Mouse (Mus musculus): ENCODE results near the gene Hoxc13.
A peak's percentile ranks its signal among the peaks of the same experiment; 100 is the strongest.

Gene Hoxc13

DNA sequence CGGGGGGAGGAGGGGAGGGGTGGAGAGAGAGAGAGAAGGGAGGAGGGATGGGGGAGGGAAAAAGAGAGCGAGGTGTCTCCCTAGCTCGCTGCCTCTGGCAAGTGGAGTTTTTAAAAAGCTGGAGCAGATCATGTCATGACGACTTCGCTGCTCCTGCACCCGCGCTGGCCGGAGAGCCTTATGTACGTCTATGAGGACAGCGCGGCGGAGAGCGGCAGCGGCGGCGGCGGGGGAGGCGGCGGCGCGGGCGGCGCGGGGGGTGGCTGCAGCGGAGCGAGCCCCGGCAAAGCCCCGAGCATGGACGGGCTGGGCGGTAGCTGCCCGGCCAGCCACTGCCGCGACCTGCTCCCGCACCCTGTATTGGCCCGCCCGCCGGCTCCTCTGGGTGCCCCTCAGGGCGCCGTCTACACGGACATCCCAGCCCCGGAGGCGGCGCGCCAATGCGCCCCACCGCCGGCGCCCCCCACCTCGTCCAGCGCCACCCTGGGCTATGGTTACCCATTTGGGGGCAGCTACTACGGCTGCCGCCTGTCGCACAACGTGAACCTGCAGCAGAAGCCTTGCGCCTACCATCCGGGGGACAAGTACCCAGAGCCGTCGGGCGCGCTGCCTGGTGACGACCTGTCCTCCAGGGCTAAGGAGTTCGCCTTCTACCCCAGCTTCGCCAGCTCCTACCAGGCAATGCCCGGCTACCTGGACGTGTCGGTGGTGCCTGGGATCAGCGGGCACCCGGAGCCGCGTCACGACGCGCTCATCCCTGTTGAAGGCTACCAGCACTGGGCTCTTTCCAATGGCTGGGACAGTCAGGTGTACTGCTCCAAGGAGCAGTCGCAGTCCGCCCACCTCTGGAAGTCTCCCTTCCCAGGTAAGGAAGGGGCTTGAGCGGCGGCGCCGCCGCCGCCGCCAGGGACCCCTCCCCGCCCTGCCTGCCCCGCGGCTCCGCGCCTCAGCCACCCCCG lies at the start of gene Hoxc13:
Gene Hoxc13 (plus strand): TSS at position 51 of the 959 bp plus-strand sequence.
- no peak for DNase-seq

DNA sequence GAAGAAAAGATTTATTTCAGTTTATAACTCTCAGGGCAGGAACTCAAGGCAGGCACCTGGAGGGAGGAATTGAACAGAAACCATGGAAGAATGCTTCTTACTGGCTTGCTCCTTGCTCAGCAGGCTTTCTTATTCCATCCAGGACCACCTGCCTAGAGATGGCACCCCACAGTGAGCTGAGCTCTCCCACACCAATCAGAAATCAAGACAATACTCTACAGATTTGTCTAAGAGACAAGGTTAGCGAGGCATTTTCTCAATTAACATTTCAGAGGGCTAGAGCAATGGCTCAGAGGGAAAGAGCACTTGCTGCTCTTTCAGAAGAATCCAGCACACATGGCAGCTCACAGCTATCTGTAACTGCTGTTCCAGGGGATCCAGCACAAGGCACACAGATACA lies 35.1 kb upstream of the Hoxc13 start:
- no peak for DNase-seq

DNA sequence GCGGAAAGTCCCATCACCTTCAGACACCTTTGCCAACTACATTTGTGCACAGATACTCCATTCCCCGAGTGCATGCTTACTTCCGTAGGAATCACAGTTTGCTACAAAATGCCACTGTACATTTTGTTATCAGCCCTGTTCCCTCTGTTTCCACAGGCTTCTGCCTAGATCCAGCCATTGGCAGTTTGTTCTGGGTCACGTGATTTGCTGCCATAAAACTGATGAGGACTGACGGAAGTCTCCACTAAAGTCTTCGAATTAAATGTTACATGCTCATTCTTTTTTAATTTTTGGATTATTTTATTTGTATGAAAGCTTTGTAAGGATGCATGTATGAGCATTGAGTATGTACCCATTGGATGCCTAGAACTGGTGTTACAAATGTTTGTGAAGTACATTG lies 25.8 kb upstream of the Hoxc13 start:
- DNase-seq, result no peak

DNA sequence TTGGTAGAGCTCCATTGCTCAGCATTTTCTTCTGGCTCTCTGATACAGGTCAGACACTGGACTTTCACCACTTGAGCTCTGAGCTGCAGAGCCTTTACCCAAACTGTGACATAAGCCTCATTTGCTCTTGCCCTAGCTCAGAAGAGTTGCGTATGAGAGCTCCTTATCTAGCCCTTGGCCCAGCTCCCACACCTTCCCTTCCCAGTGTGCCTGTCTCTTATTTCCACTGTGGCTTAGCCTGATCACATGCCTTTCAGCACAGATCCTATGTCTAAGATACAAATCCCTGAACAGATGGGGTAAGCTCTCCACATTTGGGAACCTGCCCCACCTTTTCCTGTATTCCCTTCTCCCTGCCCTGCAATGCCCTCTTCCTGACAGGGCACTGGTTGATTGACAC lies 16.0 kb upstream of the Hoxc13 start:
- DNase-seq, result no peak

DNA sequence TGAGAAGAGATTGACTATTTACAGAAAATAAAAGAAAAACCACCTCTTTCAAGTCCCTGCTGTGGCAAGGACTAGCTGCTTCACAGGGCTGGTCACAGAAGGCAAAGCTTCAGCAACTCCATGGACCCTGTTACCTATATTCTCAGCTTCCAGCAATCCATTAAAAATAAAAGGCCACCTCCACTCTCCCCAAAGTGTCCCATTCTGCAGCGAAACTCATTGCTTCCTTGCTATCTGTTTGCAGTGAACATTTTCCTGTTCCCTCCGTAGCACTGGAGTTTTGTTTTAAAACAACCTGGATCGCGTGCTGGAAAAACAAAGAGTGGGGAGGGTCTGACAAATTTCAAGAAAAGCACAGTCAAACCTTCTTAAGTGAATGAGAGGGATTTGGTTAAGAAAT lies 11.4 kb upstream of the Hoxc13 start:
- DNase-seq, result no peak

DNA sequence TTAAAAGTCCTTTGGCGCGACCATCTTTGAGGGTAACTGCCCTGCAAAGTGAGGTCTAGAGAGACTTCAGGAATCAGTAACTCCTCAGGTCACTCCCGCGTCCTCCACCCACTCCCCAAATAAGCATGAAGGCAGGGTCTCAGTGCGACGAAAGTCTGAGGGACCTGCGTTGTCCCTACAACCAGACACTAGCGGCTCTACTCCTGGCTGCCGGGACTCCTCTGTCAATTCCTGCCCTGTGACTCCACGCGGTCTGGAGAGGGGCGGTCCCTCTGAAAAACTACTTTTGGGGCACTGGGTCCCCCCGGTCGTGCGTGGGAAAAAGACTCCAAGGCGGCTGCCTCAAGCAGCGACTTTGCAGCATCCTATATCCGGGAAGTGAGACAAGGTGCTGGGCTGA lies 10.9 kb upstream of the Hoxc13 start:
- no peak for DNase-seq

DNA sequence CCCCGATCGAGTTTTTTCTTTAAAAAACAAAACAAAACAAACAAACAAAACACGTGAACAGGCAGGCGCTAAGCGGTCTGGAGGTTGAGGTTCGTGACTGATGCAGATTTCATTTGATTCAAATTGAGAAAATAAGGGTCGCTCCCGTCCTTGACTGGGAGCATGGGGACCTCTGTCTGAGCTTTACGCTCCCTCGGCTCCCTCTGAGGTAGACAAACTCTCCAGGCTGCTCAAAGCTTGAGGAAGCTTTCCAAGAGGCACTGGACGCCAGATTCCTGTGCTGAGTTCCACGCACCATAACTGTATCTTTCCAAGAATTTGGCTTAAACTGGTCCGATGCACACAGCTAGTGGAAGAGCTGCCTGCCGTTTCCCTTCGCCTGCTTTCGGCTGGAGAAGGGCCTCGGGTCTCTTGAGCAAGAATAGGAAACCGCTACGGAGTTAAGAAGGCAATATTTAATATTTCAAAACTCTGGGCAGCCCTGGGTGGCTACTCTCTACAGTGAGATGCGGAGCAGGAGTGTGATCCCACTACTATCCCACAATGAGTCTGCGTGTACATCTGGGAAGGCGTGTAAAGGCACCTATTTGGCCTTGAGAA lies 10.3 kb upstream of the Hoxc13 start:
- DNase-seq, result no peak

DNA sequence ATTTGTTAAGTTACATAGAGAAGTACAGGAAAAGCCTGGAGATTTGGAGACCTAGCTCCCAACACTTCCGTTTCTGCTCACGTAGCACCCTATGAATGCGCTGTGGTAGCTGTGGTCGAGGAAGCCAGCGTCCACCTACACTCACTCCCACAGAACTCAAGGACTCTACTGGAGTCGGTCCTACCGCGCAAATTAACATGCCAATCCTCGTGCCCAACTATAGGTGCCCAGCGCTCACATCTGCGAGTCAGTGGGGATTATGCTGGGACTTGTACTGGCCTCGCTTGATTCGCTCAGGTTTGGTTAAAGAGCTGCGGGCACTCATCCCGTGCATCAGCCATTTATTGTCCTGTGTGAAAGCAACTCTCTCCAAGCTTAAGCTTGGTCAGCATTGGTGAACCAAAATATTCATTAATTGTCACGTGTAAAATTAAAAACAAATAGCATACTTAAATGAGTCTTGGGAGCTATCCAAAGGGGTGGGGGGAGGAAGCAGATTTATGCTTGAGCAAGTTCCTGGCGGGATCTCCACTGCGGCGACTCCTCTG lies 7.8 kb upstream of the Hoxc13 start:
- no peak for DNase-seq

DNA sequence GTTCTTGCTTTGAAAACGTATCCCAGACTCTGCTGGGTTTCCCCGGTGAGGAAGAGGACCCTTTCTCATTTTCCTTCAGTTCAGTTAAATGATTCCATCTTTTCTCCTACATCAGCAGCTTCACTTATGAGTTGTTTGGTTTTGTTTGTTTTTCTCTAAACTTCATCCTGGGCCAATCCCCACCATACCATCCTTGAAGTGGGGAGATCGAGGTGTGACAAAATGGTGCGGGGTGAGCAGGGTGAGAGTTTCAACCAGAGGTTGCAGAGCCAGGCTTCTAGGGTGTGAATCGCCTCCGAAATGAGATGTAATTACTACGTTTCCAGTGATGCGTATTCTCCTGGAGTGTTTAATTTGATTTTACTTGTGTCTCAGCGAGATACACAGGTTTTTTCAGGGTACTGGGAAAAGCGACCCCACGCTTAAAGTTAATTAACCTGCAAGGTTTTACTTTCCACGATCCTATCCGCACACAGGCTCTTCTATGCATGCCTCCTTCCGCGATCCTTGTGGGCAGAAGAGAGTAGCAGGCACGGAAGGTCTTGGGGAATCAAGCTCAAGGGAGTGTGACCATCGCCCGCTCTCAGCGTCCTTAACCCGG lies 2.8 kb upstream of the Hoxc13 start:
- DNase-seq, result no peak

DNA sequence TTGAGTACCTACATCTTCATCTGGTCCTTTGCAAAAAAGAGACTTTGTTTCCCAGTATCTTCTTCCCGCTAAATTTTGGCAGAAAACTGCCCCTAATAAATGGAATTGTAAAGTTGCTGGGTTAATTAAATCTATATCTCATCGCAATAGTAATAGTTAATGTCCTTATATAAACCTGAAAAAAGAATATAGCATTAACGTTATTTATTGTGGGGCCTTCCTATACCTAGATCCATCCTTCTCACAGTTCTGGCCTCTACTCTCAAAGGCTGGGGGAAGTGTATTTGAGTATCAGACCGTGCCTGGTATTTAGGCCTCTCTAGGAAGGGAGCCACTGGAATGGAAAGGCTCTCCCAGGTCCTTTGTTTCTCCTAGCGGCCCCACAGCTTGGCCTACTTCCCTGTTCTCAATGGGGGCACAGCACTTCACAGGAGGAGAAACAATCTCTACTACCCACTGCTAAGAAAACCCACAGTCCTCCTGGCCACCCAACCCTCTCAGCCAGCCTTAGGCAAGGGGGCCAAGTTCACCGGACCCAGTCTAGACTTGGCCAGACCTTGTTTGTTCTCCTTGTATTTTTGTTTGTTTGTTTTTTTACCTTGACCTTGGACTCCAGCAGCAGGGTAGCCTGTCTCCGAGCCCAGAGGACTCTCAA lies 2.2 kb upstream of the Hoxc13 start:
- DNase-seq, result no peak

DNA sequence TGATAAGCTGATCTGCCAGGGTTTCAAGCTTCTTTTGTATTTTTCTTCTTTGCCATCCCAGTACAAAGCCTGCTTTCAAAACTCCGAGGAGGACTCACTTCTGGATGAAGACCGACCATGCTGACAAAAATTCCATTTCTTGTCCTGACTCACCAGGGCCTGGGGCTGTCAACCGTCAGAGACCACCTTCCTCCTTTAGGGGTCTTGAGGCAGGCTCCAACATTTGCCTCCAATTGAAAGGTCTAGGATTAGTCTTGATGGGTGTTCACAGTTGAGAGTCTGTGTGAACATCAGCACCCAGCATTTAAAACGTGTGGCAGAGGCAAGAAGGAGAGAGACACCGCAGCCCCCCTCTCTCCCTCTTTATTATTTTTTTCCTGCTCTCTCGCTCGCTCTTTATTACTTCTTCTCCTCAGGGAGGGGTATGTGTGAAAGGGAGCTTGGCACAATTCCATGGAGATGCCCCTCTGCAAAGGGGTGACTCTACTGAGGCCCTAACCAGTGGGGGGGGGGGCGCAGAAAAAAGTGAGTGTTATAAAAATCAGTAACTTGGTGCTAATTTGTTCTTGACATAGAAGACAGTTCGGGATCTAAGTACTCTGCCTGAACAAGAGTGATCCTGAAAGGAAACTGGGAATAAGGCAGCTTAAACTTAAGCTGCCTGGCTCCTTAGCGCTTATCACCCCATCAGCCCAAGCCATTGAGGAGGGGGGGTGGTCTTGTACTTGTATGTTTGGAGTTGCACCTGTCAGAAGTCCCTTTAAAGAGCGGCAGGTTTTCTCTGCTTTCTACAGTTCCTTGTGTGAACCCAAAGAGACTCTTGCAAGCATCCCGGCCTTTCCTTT lies 1.3 kb upstream of the Hoxc13 start:
- no peak for DNase-seq

DNA sequence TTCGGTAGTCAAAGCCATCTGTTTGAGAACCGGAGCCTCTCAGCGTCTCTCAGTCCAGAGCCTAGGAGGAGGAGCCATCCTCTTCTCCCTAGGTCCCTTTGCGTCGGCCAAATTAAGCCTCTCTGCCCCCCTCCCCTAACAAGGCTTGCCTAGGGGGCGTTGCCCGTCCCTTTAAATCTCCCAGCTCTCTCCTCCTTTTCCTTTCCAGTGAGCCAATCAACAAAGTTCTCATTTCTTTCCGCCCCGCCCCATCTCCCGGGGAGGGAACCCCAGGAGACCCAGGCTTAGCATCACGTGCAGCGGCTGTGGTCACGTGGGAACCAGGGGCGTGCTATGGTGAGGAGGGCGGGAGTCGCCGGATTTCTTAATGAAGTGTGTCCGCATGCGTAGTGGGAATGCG lies 284 bp upstream of the Hoxc13 start:
- peak; percentile 54 for DNase-seq

DNA sequence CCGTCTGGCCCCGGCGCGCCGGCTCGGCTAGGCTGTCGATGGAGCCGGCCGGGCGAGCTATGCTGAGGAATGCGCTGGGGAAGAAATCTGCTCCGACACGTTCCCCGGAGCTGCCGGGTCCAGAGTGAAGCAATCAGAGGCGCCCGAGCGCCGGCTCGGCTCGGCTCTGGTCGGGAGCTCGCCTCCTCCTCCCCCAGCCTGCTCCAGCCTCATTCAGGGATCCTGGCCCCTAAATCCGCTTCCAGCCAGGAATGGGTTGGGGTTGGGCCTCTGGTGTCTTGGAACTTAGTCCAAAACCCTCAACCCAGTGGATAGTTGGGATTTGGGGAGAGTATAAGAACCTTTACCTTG lies 1.1 kb downstream of the Hoxc13 start:
- DNase-seq, result no peak

DNA sequence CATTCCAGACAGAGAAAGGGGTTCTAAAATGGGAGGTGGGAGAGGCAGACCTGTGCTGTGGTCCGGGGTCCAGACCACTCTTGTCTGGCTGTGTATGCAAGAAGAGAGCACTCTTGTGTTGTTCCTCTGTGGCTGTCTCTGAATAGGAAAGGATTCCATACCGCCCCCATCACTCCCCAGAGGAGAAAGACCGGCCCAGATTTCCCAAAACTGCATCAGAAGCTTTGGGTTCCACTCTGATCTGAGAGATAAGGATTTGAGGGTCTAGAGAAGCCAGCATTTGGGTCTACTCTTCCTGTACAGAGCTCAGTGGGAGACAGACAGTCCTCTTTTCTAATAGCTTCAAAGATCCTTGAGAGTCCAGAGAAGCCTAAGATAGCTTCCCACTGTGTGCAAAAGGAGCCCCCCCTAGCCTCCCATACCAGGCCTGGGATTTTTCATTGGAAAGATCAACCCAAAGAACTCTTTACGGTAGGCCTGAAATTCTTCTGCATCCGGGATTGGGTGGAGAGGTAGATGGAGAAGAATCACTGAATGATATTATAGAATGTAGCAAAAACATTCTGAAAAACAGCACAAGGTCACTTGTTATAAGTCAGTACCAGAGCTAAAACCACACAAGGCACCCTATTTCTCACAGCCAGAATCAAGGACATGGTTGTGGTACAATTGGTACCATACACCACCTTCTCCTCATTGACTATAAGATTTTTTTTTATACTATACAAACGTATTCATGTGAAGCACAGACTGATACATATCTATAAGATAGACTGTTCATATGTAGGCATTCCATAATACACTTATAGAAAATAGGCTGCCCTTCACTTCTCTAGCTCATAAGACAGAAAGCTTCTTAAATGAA lies 2.0 kb downstream of the Hoxc13 start:
- DNase-seq, result no peak

DNA sequence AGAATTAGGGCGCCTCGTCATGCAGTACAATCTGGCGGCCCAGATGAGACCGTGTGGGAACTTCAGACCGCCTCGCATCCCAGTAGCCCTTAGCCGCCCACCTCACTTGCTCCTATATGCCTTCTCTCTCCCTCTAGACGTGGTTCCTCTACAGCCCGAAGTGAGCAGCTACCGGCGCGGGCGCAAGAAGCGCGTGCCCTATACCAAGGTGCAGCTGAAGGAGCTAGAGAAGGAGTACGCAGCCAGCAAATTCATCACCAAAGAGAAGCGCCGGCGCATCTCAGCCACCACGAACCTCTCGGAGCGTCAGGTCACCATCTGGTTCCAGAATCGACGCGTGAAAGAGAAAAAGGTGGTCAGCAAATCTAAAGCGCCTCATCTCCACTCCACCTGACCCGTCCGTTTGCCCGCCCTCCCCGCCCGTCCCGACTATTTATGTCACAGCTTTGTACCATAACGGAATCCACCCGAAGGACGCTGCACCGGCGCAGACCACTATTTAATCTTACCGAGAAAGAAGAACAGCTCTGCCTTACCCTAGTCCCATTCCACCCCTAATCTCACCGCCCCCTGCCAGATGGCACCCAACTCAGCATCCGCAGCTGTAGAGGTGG lies 6.2 kb downstream of the Hoxc13 start:
- no peak for DNase-seq

DNA sequence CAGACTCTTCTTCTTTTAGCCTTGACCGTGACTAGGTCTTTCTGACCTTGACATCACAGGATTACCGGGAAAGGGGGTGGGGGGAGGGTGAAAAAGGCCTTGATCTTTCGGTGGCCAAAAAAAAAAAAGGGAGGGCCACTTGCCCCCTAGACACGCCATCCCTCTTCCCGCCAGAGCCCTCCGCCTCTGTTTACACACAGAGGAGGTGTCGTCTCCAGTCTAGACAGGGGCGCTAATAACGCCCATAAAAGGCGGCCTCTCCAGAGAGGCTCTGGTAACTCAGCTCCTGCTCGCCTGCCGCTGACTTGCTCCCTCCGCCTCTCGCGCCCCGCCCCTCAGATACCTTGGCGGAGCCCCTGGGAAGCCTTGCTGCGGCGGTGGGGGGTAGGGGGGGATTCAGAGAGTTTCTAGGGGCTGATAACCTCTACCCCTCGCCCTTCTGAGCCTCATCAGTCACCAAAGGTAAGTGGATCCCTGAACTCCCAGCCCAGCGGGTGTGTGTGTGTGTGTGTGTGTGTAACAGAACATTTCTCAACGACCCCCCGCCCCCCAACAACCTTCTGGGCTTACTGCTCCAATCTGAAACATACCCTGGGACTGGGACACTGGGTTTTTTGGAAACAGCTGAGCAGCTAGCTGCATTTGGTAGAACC lies 10.9 kb downstream of the Hoxc13 start:
- no peak for DNase-seq

DNA sequence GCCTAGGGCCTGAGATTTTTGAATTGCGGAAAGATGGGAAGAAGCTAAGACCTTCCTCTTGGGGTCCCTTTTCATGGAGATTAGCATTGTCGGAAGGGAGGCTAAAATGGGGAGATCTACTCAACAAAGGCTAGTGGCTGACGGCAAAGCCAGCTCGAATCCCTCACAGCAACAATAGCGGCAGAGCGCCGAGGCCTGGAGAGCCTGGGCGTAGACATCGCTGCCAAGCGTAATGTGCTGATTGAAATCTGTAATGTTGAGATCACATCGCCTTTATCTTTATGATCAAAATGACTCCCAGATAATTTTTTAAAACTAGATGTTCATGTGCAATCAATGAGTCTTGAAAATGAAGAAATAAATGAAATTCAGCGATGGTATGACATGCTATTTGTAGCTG lies 13.5 kb downstream of the Hoxc13 start:
- DNase-seq, result no peak

DNA sequence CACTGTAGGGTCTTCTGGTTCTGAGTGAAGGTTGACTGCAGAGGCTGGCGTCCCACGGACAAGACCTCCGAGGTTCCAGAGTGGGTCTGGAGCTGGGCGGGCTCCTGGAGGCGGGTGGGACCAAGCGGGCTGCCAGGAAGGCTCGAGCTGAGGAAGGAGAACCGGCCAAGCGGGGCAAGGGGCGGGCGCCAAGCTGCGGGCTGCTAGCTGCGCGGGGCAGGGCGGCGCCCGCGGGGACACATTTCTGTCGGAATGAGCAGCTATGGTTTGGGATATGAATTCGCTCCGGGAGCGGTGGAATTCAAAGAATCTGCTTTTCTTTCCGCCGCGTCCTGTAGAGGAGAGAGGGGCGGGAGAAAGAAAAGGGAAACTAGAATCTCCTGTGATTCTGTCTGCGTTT lies 14.0 kb downstream of the Hoxc13 start:
- DNase-seq, result no peak

DNA sequence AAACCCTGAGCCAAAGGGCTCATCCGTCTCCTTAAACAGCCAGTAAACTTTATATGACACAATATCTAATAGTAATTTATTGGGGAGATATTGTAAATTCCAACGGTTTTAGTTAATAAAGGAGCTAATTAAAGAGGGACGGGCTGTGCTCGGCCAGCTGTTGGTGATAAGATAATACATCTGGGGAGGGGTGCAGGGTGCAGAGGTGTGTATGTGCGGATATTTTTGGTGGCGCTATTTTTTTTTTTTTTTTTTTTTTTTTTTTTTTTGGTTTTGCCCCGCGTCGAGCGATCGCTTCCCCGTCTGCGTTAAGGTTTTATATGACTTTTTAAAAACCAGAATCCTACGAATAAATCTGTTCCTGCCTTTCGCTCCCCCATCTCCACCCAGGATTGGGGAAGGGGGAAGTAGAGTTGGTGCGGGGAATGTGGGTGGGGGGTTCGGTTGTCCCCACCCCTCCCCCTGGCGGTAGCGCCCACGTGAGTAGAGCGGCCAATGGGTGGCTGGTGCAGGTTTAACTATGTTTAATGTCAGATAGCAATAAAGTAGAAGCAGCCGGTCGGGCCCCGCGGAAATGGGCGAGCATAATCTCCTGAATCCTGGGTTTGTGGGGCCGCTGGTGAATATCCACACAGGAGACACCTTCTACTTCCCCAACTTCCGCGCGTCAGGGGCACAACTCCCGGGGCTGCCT lies 15.5 kb downstream of the Hoxc13 start, which contains the start of gene Hoxc12:
Gene Hoxc12 (plus strand): TSS at position 479 of the 694 bp plus-strand sequence.
- no peak for DNase-seq

Data from kidney, adult 11 months (tissue).